Mouse (Mus musculus): ENCODE data around the gene Msrb3.
A peak's percentile ranks its signal among the peaks of the same experiment; 100 is the strongest.
"Not testable (repeated sequence)": the region's sequence is repeated elsewhere in the genome, so short reads cannot be mapped to it uniquely, and the experiment has no call there.

Gene Msrb3

GRCm38 (mm10) chr10:120751295-120751722, 147.6 kb downstream of the Msrb3 start:
- DNase-seq (ENCODE audit: low read depth, low spot score) = peak; percentile 9

GRCm38 (mm10) chr10:120749556-120749955, 149.3 kb downstream of the Msrb3 start:
- not testable (repeated sequence) for DNase-seq (ENCODE audit: low read depth, low spot score)

GRCm38 (mm10) chr10:120748156-120748555, 150.7 kb downstream of the Msrb3 start:
- DNase-seq (ENCODE audit: low read depth, low spot score) = no peak

- peak; percentile 62 for DNase-seq (ENCODE audit: low read depth, low spot score)
These were observed 153.6 kb downstream of the Msrb3 start for GRCm38 (mm10) chr10:120745138-120745856.

- DNase-seq (ENCODE audit: low read depth, low spot score) = no peak
These were observed 154.3 kb downstream of the Msrb3 start for GRCm38 (mm10) chr10:120744441-120745137.

- DNase-seq (ENCODE audit: low read depth, low spot score) = no peak
These were observed 162.3 kb downstream of the Msrb3 start for GRCm38 (mm10) chr10:120736508-120737069.

GRCm38 (mm10) chr10:120735722-120736507, 163.0 kb downstream of the Msrb3 start:
- DNase-seq (ENCODE audit: low read depth, low spot score) = no peak

GRCm38 (mm10) chr10:120734364-120734763, 164.5 kb downstream of the Msrb3 start:
- DNase-seq (ENCODE audit: low read depth, low spot score) = no peak

Data from 3T3-L1 (cell line).